Mouse (Mus musculus) G1E (cell line): Measurements from ENCODE around the gene Slc48a1. TPM values are rescaled to one million over a fixed set of nuclear protein-coding genes. Genes with fewer than 3 reads are reported as not detected.

Source experiments
- ATAC-seq: 2 replicates; pipeline ENCODE4 v1.8.0; 2016; ENCODE audit warnings: mild to moderate bottlenecking; ENCODE audit not compliant: insufficient number of reproducible peaks, poor library complexity, low FRiP score, severe bottlenecking; ENCODE audit errors: extremely low read depth
- DNase-seq: peaks from one replicate; pipeline ENCODE4 v3.0.0; 2012; ENCODE audit warnings: low spot score
- H3K27me3 ChIP-seq: 2 replicates; pipeline ENCODE4 v1.6.1; 2012; ENCODE audit warnings: mild to moderate bottlenecking, low read length, inconsistent platforms; ENCODE audit not compliant: insufficient read depth
- H3K36me3 ChIP-seq: replicated peaks from 2 replicates; pipeline ENCODE3; 2012; ENCODE audit warnings: mild to moderate bottlenecking, inconsistent platforms
- H3K4me1 ChIP-seq: 2 replicates; pipeline ENCODE4 v1.6.1; 2012; ENCODE audit warnings: low read depth, low read length, inconsistent platforms, mixed read lengths; ENCODE audit not compliant: insufficient read depth
- H3K4me3 ChIP-seq: 2 replicates; pipeline ENCODE4 v1.5.1; 2012; ENCODE audit warnings: low read depth, mild to moderate bottlenecking, inconsistent platforms, low read length, moderate library complexity, mixed read lengths
- H3K9me3 ChIP-seq: replicated peaks from 2 replicates; pipeline ENCODE4 v1.6.1; 2012; ENCODE audit warnings: inconsistent platforms
- CTCF ChIP-seq: IDR thresholded peaks from 2 replicates; pipeline ENCODE4 v1.5.1; 2012; ENCODE audit warnings: low read depth, low read length, inconsistent platforms, mixed read lengths
- GATA1 ChIP-seq: IDR thresholded peaks from 2 replicates; pipeline ENCODE4 v1.6.1; 2012; ENCODE audit warnings: borderline replicate concordance, low read length, inconsistent platforms, mixed read lengths
- GATA2 ChIP-seq: IDR thresholded peaks from 2 replicates; pipeline ENCODE4 v1.6.1; 2012; ENCODE audit warnings: low read depth, low read length, inconsistent platforms, borderline replicate concordance
- POLR2AphosphoS5 ChIP-seq: IDR thresholded peaks from 2 replicates; pipeline ENCODE4 v1.6.1; 2012; ENCODE audit warnings: low read depth, low read length, inconsistent platforms; ENCODE audit not compliant: insufficient replicate concordance
- TAL1 ChIP-seq: conservative IDR thresholded peaks from 2 replicates; pipeline ENCODE4 v1.6.1; 2012; ENCODE audit warnings: low read depth, low read length, inconsistent platforms, mixed read lengths
- polyA plus RNA-seq: library from polyadenylated mRNA; stranded (reverse); fragments of >175 nt; gene quantifications from 2 replicates; pipeline ENCODE4 v1.2.3, GENCODE M21; 2012
- total RNA-seq, 2 experiments: library from RNA; stranded (forward) in 1 of 2; stranded (reverse) in 1 of 2; fragments of 200-1000 nt in 1 of 2; fragments of >200 nt in 1 of 2; fragmentation: Nextera tagmentation in 1 of 2; gene quantifications; 2 replicates each; pipeline ENCODE4 v1.2.3; 2014 to 2017

Gene Slc48a1
- total and polyA plus RNA-seq, 3 experiments, result 108 to 256 (median 125) TPM

- TF ChIP-seq GATA1 (no peak), TAL1 (no peak), POLR2AphosphoS5 (no peak)
- no peak for DNase-seq
- peaks cover 42% of the 10 kb centered on the region for H3K4me1 ChIP-seq
- H3K27me3 ChIP-seq, result no peaks in the 10 kb centered on the region; the same call in 1 of the 2 replicates
- no peak overlapping the region for H3K4me3 ChIP-seq
- ATAC-seq, result no peak
- H3K9me3 ChIP-seq, result no peaks in the 10 kb centered on the region
- peaks cover 89% of the 10 kb centered on the region for H3K36me3 ChIP-seq
These were observed 24.3 kb downstream of the Slc48a1 start for GRCm38 (mm10) chr15:97802575-97802974.

GRCm38 (mm10) chr15:97807867-97808266 lies 29.5 kb downstream of the Slc48a1 start:
- no peaks in the 10 kb centered on the region for H3K27me3 ChIP-seq
- peaks cover 89% of the 10 kb centered on the region for H3K36me3 ChIP-seq

GRCm38 (mm10) chr15:97808532-97808931 lies 30.2 kb downstream of the Slc48a1 start:
- peaks cover 23% of the 10 kb centered on the region for H3K4me1 ChIP-seq
- TF ChIP-seq POLR2AphosphoS5 (no peak), GATA2 (no peak), TAL1 (no peak), CTCF (no peak), GATA1 (no peak)
- peaks cover 90% of the 10 kb centered on the region for H3K36me3 ChIP-seq

More at GRCm38 (mm10) chr15:97807867-97808266, 29.5 kb downstream of the Slc48a1 start:
- DNase-seq (no peak), ATAC-seq (no peak)
- Histone ChIP-seq H3K9me3 (no peaks in the 10 kb centered on the region), H3K4me1 (peaks cover 16% of the 10 kb centered on the region), H3K4me3 (no peak overlapping the region)
- TF ChIP-seq TAL1, result no peak

GRCm38 (mm10) chr15:97809206-97809605 lies 30.9 kb downstream of the Slc48a1 start:
- no peak for ATAC-seq
- peaks cover 94% of the 10 kb centered on the region for H3K36me3 ChIP-seq

More at GRCm38 (mm10) chr15:97808532-97808931, 30.2 kb downstream of the Slc48a1 start:
- no peak for DNase-seq
- H3K9me3 ChIP-seq, result no peaks in the 10 kb centered on the region
- H3K27me3 ChIP-seq, result no peaks in the 10 kb centered on the region
- no peak for ATAC-seq
- no peak overlapping the region for H3K4me3 ChIP-seq

GRCm38 (mm10) chr15:97809942-97810341 lies 31.6 kb downstream of the Slc48a1 start:
- no peak for TF ChIP-seq POLR2AphosphoS5
- TF ChIP-seq TAL1, result no peak
- TF ChIP-seq GATA1, result no peak
- no peak for TF ChIP-seq CTCF
- no peak for TF ChIP-seq GATA2
- Histone ChIP-seq H3K9me3 (no peaks in the 10 kb centered on the region), H3K27me3 (no peaks in the 10 kb centered on the region), H3K36me3 (peaks cover 97% of the 10 kb centered on the region), H3K4me3 (no peak overlapping the region), H3K4me1 (peaks cover 37% of the 10 kb centered on the region)
- DNase-seq, result no peak
- ATAC-seq, result no peak

More at GRCm38 (mm10) chr15:97809206-97809605, 30.9 kb downstream of the Slc48a1 start:
- Histone ChIP-seq H3K9me3 (no peaks in the 10 kb centered on the region), H3K27me3 (no peaks in the 10 kb centered on the region), H3K4me1 (peaks cover 29% of the 10 kb centered on the region), H3K4me3 (no peak overlapping the region)
- no peak for DNase-seq
- TF ChIP-seq GATA1 (no peak), CTCF (no peak), POLR2AphosphoS5 (no peak), TAL1 (no peak), GATA2 (no peak)

GRCm38 (mm10) chr15:97810399-97810798 lies 32.1 kb downstream of the Slc48a1 start:
- H3K4me1 ChIP-seq, result peaks cover 41% of the 10 kb centered on the region
- no peak for ATAC-seq
- no peak for TF ChIP-seq GATA2
- TF ChIP-seq POLR2AphosphoS5, result no peak
- no peak for TF ChIP-seq GATA1
- no peaks in the 10 kb centered on the region for H3K9me3 ChIP-seq
- no peaks in the 10 kb centered on the region for H3K27me3 ChIP-seq
- DNase-seq, result no peak
- H3K4me3 ChIP-seq, result no peak overlapping the region
- peaks cover 98% of the 10 kb centered on the region for H3K36me3 ChIP-seq

GRCm38 (mm10) chr15:97811307-97811706 lies 33.0 kb downstream of the Slc48a1 start:
- Histone ChIP-seq H3K4me3 (no peak overlapping the region), H3K9me3 (no peaks in the 10 kb centered on the region), H3K4me1 (peaks cover 50% of the 10 kb centered on the region), H3K36me3 (peaks cover 100% of the 10 kb centered on the region), H3K27me3 (no peaks in the 10 kb centered on the region)
- no peak for TF ChIP-seq GATA1
- DNase-seq (no peak), ATAC-seq (no peak)
